Mouse (Mus musculus) hindbrain, postnatal 0 days (tissue): ENCODE measurements around the gene Rbbp9. TPM values are rescaled to one million over a fixed set of nuclear protein-coding genes. Genes with fewer than 3 reads are reported as not detected.

Source experiments
- ATAC-seq: fragments of 200-750 bp; cut with Nextera tagmentation; 2 replicates; pipeline ENCODE4 v1.8.0; 2017; ENCODE audit warnings: mild to moderate bottlenecking, moderate TSS enrichment, moderate library complexity
- DNase-seq: peaks from one replicate; pipeline ENCODE4 v3.0.0-alpha.2; 2015; ENCODE audit warnings: low spot score
- H3K27ac ChIP-seq: fragments of 300-500 bp; sonication (generic); 2 replicates; pipeline ENCODE4 v1.5.1; 2014; ENCODE audit warnings: mild to moderate bottlenecking
- H3K27me3 ChIP-seq: fragments of 300-500 bp; sonication (generic); 2 replicates; pipeline ENCODE4 v1.6.1; 2014; ENCODE audit warnings: low read length, mixed read lengths; ENCODE audit not compliant: insufficient read depth
- H3K36me3 ChIP-seq: fragments of 300-500 bp; sonication (generic); 2 replicates; pipeline ENCODE4 v1.6.1; 2014; ENCODE audit warnings: low read length, mixed read lengths; ENCODE audit not compliant: insufficient read depth
- H3K4me1 ChIP-seq: fragments of 300-500 bp; sonication (generic); 2 replicates; pipeline ENCODE4 v1.6.1; 2014; ENCODE audit warnings: antibody characterized with exemption, low read length, mixed read lengths; ENCODE audit not compliant: insufficient read depth
- H3K4me2 ChIP-seq: fragments of 300-500 bp; sonication (generic); 2 replicates; pipeline ENCODE4 v1.6.1; 2014; ENCODE audit warnings: low read depth, mild to moderate bottlenecking, low read length, moderate library complexity, mixed read lengths
- H3K4me3 ChIP-seq: fragments of 300-500 bp; sonication (generic); 2 replicates; pipeline ENCODE4 v1.5.1; 2014; ENCODE audit warnings: low read length
- H3K9ac ChIP-seq: fragments of 300-500 bp; sonication (generic); replicated peaks from 2 replicates; pipeline ENCODE4 v1.6.1; 2014; ENCODE audit warnings: mild to moderate bottlenecking, low read length, moderate library complexity, mixed read lengths
- H3K9me3 ChIP-seq: fragments of 300-500 bp; sonication (generic); 2 replicates; pipeline ENCODE4 v1.6.1; 2016; ENCODE audit warnings: low read length, mixed read lengths
- CTCF ChIP-seq: IDR thresholded peaks from 2 replicates; pipeline ENCODE4 v1.5.1; 2016; ENCODE audit warnings: antibody characterized with exemption, control low read depth, low read depth
- WGBS: fragments of 180-500 bp; shearing (Covaris S2); extraction: QIAGEN DNeasy Blood & Tissue Kit; methylation state at CpG from one replicate; pipeline ENCODE4 v1.1.7; 2014; 5-methylcytosine and 5-hydroxymethylcytosine counted together
- polyA plus RNA-seq: library from polyadenylated mRNA; unstranded; fragments of >200 nt; fragmentation: Nextera tagmentation; extraction: Ambion mirVana; gene quantifications from 2 replicates; pipeline ENCODE4 v1.2.1, GENCODE M21; 2015
- total RNA-seq: library from RNA; depleted of rRNA; stranded (reverse); fragments of >200 nt; gene quantifications from 2 replicates; pipeline ENCODE4 v1.2.3, GENCODE M21; 2014; rRNA removed

The Rbbp9 gene
- total and polyA plus RNA-seq, 2 experiments from 2014 or later: 16.7 to 35.2 TPM

- Histone ChIP-seq H3K4me3 (no peak overlapping the region), H3K36me3 (peaks cover 27% of the 10 kb centered on the region; the same call in 1 of the 2 replicates), H3K27ac (no peak overlapping the region), H3K9ac (no peak overlapping the region), H3K4me1 (no peaks in the 10 kb centered on the region), H3K9me3 (no peaks in the 10 kb centered on the region), H3K4me2 (no peak overlapping the region), H3K27me3 (no peaks in the 10 kb centered on the region)
- WGBS: 73% methylated on average over 3 of the region's 3 CpGs
- no peak for TF ChIP-seq CTCF
- ATAC-seq: no peak
- no peak for DNase-seq
Measured at GRCm38 (mm10) chr2:144519772-144520171, 30.9 kb downstream of the Rbbp9 start.

GRCm38 (mm10) chr2:144514619-144515018, 36.0 kb downstream of the Rbbp9 start:
- no peak for TF ChIP-seq CTCF
- H3K36me3 ChIP-seq: peaks cover 16% of the 10 kb centered on the region; the same call in 1 of the 2 replicates
- no peaks in the 10 kb centered on the region for H3K4me1 ChIP-seq
- H3K27me3 ChIP-seq: no peaks in the 10 kb centered on the region
- H3K27ac ChIP-seq: no peak overlapping the region
- DNase-seq (no peak), ATAC-seq (no peak)
- H3K4me2 ChIP-seq: no peak overlapping the region
- 83% methylated on average over 3 of the region's 3 CpGs for WGBS
- H3K4me3 ChIP-seq: no peak overlapping the region
- no peaks in the 10 kb centered on the region for H3K9me3 ChIP-seq
- no peak overlapping the region for H3K9ac ChIP-seq

- Histone ChIP-seq H3K9ac (no peak overlapping the region), H3K4me1 (no peaks in the 10 kb centered on the region), H3K4me2 (no peak overlapping the region), H3K27me3 (no peaks in the 10 kb centered on the region), H3K4me3 (no peak overlapping the region), H3K9me3 (no peaks in the 10 kb centered on the region), H3K36me3 (peaks cover 30% of the 10 kb centered on the region), H3K27ac (no peak overlapping the region)
- ATAC-seq: no peak
- DNase-seq: peak; percentile 12
- no peak for TF ChIP-seq CTCF
- WGBS: 84% methylated on average over 6 of the region's 6 CpGs
Measured at GRCm38 (mm10) chr2:144502134-144502533, 48.5 kb downstream of the Rbbp9 start.

Other genes starting within 250 kb of the Rbbp9 start
- gene Ovol2, start 218.7 kb downstream of the Rbbp9 start, total RNA-seq: not detected in 2 replicates
- gene Ovol2, start 218.7 kb downstream of the Rbbp9 start, polyA plus RNA-seq: 0.09 TPM in 1 of 2 replicates, not detected in the other
- gene Kat14, start 181.9 kb downstream of the Rbbp9 start, total RNA-seq: 22.7 and 23.5 TPM in 2 replicates
- gene Kat14, start 181.9 kb downstream of the Rbbp9 start, polyA plus RNA-seq: 18.6 and 22.5 TPM in 2 replicates
- gene Pet117, start 181.9 kb downstream of the Rbbp9 start, total RNA-seq: 2.4 TPM in 1 of 2 replicates, not detected in the other
- 2.8 and 3.1 TPM in 2 replicates for gene Pet117, start 181.9 kb downstream of the Rbbp9 start, polyA plus RNA-seq
- gene Dzank1, start 23.5 kb downstream of the Rbbp9 start, total RNA-seq: 29.1 and 30.7 TPM in 2 replicates
- 22.7 and 24.2 TPM in 2 replicates for gene Dzank1, start 23.5 kb downstream of the Rbbp9 start, polyA plus RNA-seq
- gene Polr3f, start 23.2 kb downstream of the Rbbp9 start, total RNA-seq: 19.0 and 23.5 TPM in 2 replicates
- gene Polr3f, start 23.2 kb downstream of the Rbbp9 start, polyA plus RNA-seq: 24.9 and 25.7 TPM in 2 replicates
- gene Sec23b, start 5.4 kb upstream of the Rbbp9 start, total RNA-seq: 73.3 and 85.9 TPM in 2 replicates
- gene Sec23b, start 5.4 kb upstream of the Rbbp9 start, polyA plus RNA-seq: 61.5 and 64.9 TPM in 2 replicates
- 18.9 and 21.7 TPM in 2 replicates for gene Smim26, start 43.2 kb upstream of the Rbbp9 start, total RNA-seq
- gene Smim26, start 43.2 kb upstream of the Rbbp9 start, polyA plus RNA-seq: 72.7 and 75.9 TPM in 2 replicates
- gene Dtd1, start 49.0 kb upstream of the Rbbp9 start, total RNA-seq: 63.4 and 68.5 TPM in 2 replicates
- 172 and 173 TPM in 2 replicates for gene Dtd1, start 49.0 kb upstream of the Rbbp9 start, polyA plus RNA-seq